Comparison of ENCODE assay signal across 8 mouse cellular contexts in the genomic region with DNA sequence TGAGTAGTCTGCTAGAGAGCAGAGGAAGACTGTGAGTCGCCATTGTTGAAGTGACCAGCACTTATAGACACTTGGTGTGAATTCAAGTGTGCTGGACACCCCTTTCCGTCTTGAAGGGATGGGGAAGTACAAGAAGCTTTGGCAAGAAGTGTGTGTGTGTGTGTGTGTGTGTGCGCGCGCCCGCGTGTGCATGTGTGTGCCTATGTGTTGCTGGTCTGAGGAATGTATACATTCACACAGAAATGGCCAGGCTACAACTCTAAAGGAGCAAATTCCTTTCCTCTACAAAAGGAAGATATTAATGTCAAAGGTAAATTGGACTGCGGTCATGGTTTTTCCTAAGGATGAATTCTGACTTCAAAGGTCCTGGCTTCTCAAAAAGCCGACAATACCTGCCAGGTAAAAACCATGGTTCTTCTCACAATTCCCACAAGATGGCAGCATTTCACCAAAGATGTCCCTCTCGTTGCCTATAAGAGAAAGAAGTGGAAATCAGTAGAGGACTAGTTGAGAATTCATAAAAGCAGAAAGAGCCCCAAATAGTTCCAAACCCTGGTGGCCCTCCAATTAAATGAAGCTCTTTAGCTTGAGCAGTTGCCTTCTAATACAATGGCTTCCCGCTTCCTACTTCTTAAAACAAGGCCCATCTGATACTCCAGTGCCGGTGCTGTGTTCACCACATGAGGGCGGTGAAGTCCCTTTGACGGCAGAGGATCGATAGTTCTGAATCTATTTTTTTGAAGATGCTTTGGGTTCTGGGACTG.
DNase-seq lines count a peak whose midpoint lies in the region; ATAC-seq and TF ChIP-seq lines count a peak whose summit lies in the region.

No protein-coding gene starts in this region.

- DNase-seq in adrenal gland, postnatal 36 days, result peak; percentile 38 to 57
- DNase-seq in embryonic facial prominence, embryonic 14.5 days (ENCODE audit: low spot score), result peak; percentile 57
- DNase-seq in heart, postnatal 36 days, result peak; percentile 41 to 63
- DNase-seq in large intestine, adult 2 months (ENCODE audit: low read depth, low spot score), result peak; percentile 47
- peak; percentile 48 for DNase-seq in liver, postnatal 0 days
- peak; percentile 44 to 49 for DNase-seq in urinary bladder, postnatal 36 days (ENCODE audit: low spot score in 2 of 2)

- H3K4me3 ChIP-seq in E14TG2a.4 (replicated peaks; ENCODE audit: low read length), result no peak overlapping the region
- H3K4me3 ChIP-seq in embryonic facial prominence, embryonic 14.5 days (ENCODE audit: low read depth, low read length), result no peak overlapping the region
- H3K4me3 ChIP-seq in liver, postnatal 0 days (ENCODE audit: low read depth, low read length), result no peak overlapping the region
- H3K4me3 ChIP-seq in neural tube, embryonic 14.5 days (ENCODE audit: low read depth, low read length), result no peak overlapping the region

- no peaks in the 10 kb centered on the region for H3K4me1 ChIP-seq in E14TG2a.4 (replicated peaks; ENCODE audit: low read depth, low read length)
- H3K4me1 ChIP-seq in embryonic facial prominence, embryonic 14.5 days (ENCODE audit: control insufficient read depth, insufficient read depth, low read length), result no peaks in the 10 kb centered on the region
- no peaks in the 10 kb centered on the region for H3K4me1 ChIP-seq in liver, postnatal 0 days (ENCODE audit: insufficient read depth)
- no peaks in the 10 kb centered on the region for H3K4me1 ChIP-seq in neural tube, embryonic 14.5 days (ENCODE audit: control insufficient read depth, insufficient read depth, low read length)

- H3K9me3 ChIP-seq in E14TG2a.4 (ENCODE audit: low read length), result no peaks in the 10 kb centered on the region
- 0 out of 2 replicates have a peak, but pooled peaks cover 4% of the 10 kb centered on the region for H3K9me3 ChIP-seq in embryonic facial prominence, embryonic 14.5 days (ENCODE audit: control insufficient read depth, low read length)
- no peaks in the 10 kb centered on the region for H3K9me3 ChIP-seq in liver, postnatal 0 days (ENCODE audit: low read length)
- no peaks in the 10 kb centered on the region for H3K9me3 ChIP-seq in neural tube, embryonic 14.5 days (ENCODE audit: control insufficient read depth, low read length)

- WGBS in embryonic facial prominence, embryonic 14.5 days, result 59% methylated on average over 15 of the region's 15 CpGs
- WGBS in large intestine, adult 2 months, result 48% methylated on average over 15 of the region's 15 CpGs
- WGBS in liver, postnatal 0 days (ENCODE audit: insufficient replicate concordance), result 48% methylated on average over 15 of the region's 15 CpGs
- WGBS in neural tube, embryonic 14.5 days, result 56% methylated on average over 15 of the region's 15 CpGs

- TF ChIP-seq CTCF in E14TG2a.4 (conservative IDR thresholded peaks at IDR 0.05; ENCODE audit: low read length), result peak; percentile 41
- TF ChIP-seq CTCF in liver, postnatal 0 days (IDR thresholded peaks at IDR 0.05; ENCODE audit: low read depth), result peak; percentile 65

- intact Hi-C loops in heart, postnatal 36 days (cut with DNase I), result loop anchor here (1.0 to 5.0 kb wide), 5 partner anchors 46 to 698 kb away; no protein-coding TSS in a partner anchor

- peak; percentile 33; the same call in 1 of the 2 replicates for ATAC-seq in embryonic facial prominence, embryonic 14.5 days (ENCODE audit: low read depth)
- 0 out of 2 replicates have a peak, but pooled peaks have one; percentile 27 for ATAC-seq in liver, postnatal 0 days
- ATAC-seq in neural tube, embryonic 14.5 days (ENCODE audit: low read depth), result peak; percentile 73

- no peak for TF ChIP-seq EP300 in liver, postnatal 0 days (IDR thresholded peaks at IDR 0.05; ENCODE audit: low read depth)

- H3K27me3 ChIP-seq in E14TG2a.4 (ENCODE audit: insufficient read depth, low read length), result peaks cover 18% of the 10 kb centered on the region
- H3K27me3 ChIP-seq in embryonic facial prominence, embryonic 14.5 days (replicated peaks; ENCODE audit: control insufficient read depth, insufficient read depth, low read length), result peaks cover 15% of the 10 kb centered on the region
- peaks cover 4% of the 10 kb centered on the region for H3K27me3 ChIP-seq in liver, postnatal 0 days (ENCODE audit: insufficient read depth, low read length)
- H3K27me3 ChIP-seq in neural tube, embryonic 14.5 days (ENCODE audit: control insufficient read depth, insufficient read depth, low read length), result no peaks in the 10 kb centered on the region

- 0 out of 2 replicates have a peak overlapping the region, but pooled peaks have one; percentile 28 for H3K9ac ChIP-seq in embryonic facial prominence, embryonic 14.5 days (ENCODE audit: low read depth, low read length)
- no peak overlapping the region for H3K9ac ChIP-seq in liver, postnatal 0 days (replicated peaks)
- no peak overlapping the region for H3K9ac ChIP-seq in neural tube, embryonic 14.5 days (replicated peaks; ENCODE audit: low read depth, low read length)

- no peak overlapping the region for H3K27ac ChIP-seq in embryonic facial prominence, embryonic 14.5 days (replicated peaks; ENCODE audit: low read depth, low read length)
- no peak overlapping the region for H3K27ac ChIP-seq in liver, postnatal 0 days (ENCODE audit: low read depth)
- H3K27ac ChIP-seq in neural tube, embryonic 14.5 days (ENCODE audit: low read depth, low read length), result no peak overlapping the region

- H3K36me3 ChIP-seq in E14TG2a.4 (ENCODE audit: insufficient read depth, low read length), result no peaks in the 10 kb centered on the region
- H3K36me3 ChIP-seq in embryonic facial prominence, embryonic 14.5 days (ENCODE audit: control insufficient read depth, insufficient read depth, low read length), result no peaks in the 10 kb centered on the region
- H3K36me3 ChIP-seq in liver, postnatal 0 days (replicated peaks; ENCODE audit: insufficient read depth, low read length), result no peaks in the 10 kb centered on the region
- H3K36me3 ChIP-seq in neural tube, embryonic 14.5 days (ENCODE audit: control insufficient read depth, insufficient read depth, low read length), result no peaks in the 10 kb centered on the region

- peak overlapping the region; percentile 34 for H3K4me2 ChIP-seq in embryonic facial prominence, embryonic 14.5 days (ENCODE audit: low read depth, low read length)
- 0 out of 2 replicates have a peak overlapping the region, but pooled peaks have one; percentile 18 for H3K4me2 ChIP-seq in liver, postnatal 0 days (ENCODE audit: low read depth, low read length)
- H3K4me2 ChIP-seq in neural tube, embryonic 14.5 days (ENCODE audit: low read depth, low read length), result no peak overlapping the region
